Mouse (Mus musculus) left cerebral cortex, postnatal 36 days (tissue): ENCODE data around the gene Sart3. TPM values are rescaled to one million over a fixed set of nuclear protein-coding genes. Genes with fewer than 3 reads are reported as not detected.

Experiments used
- DNase-seq, 2 experiments: peaks; one replicate each; pipeline ENCODE4 v3.0.0; 2021 to 2022; ENCODE audit warnings: low spot score in 2 of 2, mixed read lengths in 1 of 2
- intact Hi-C: fragments of 180-260 bp; cut with DNase I; formaldehyde crosslinking; loops from one replicate; pipeline ENCODE4 v1.15.1; 2025
- total RNA-seq, 2 experiments: library from RNA; stranded (reverse); gene quantifications; 2 replicates each; pipeline ENCODE4 v1.2.3; 2021

Gene Sart3
- total RNA-seq, 2 experiments from 2014 or later = 34.3 to 45.9 TPM

DNA sequence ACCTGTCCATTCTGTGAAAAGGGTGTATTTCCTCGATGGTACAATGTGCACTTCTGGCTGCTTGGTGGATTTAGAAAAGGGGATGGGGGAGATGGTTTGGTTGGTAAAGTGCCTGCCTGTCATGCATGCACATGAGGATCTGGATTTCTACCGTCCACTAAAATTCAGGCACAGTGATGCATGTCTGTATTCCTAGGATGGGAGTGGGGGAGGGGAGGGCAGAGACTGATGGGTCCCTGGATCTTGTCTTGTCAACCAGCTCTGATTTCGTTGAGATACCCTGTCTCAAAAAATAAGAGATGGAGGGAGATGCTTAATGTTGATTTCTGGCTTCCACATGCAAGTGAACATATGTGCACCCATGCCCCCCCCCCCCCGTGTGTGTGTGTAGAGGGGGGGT lies 78.3 kb downstream of the Sart3 start:
- intact Hi-C loops = no loop called here

DNA sequence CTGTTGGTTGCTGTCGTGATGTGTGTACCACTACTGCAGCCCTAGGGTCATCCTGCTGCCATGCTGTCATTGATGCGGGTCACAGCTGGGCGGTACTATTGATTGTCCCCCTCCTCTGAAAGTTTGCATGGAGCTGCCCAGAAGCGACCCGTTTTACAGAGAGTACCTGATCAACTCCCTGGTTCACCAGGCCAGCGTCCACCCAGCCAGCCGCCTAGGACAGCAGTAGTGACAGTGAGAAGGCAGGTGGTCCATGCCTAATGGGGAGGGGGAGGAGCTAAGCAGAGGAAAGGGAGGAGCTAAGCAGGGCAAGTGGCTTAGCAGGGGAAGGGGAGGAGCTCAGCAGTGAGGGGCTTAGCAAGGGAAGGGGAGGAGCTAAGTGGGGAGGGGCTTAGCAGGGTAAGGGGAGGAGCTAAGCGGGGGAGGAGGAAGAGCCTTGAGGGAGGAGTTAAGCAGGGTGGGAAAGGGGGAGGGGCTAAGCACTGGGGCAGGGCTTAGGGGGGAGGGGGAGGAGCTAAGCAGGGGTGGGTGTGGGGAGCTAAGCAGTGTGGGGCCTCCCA lies 79.0 kb downstream of the Sart3 start:
- intact Hi-C loops = no loop called here
- DNase-seq = no peak

More for the DNA sequence above, 78.3 kb downstream of the Sart3 start:
- no peak for DNase-seq

Other genes with a start within 250 kb of the Sart3 start
- gene Cmklr1, start 122.1 kb downstream of the Sart3 start, total RNA-seq = 1 to 10 TPM; 2.8 to 7.7 TPM
- not detected for gene 1700069L16Rik, start 47.7 kb downstream of the Sart3 start, total RNA-seq
- gene Ficd, start 36.7 kb downstream of the Sart3 start, total RNA-seq = 10 to 100 TPM; 11.8 to 12.3 TPM
- gene Iscu, start 238 bp upstream of the Sart3 start, total RNA-seq = 100 to 1,000 TPM; 121 to 134 TPM
- gene Tmem119, start 28.0 kb upstream of the Sart3 start, total RNA-seq = 10 to 100 TPM; 22.1 to 25.2 TPM
- 10 to 100 TPM; 29.3 to 32.2 TPM for gene Selplg, start 60.1 kb upstream of the Sart3 start, total RNA-seq
- gene Coro1c, start 136.2 kb upstream of the Sart3 start, total RNA-seq = 10 to 100 TPM; 73.7 to 87.8 TPM
- gene Ssh1, start 221.4 kb upstream of the Sart3 start, total RNA-seq = 10 to 100 TPM; 21.0 to 29.1 TPM
- not detected for gene Dao, start 231.2 kb upstream of the Sart3 start, total RNA-seq